Mouse (Mus musculus): ENCODE measurements at regions not wholly inside any gene's neighbourhood (a gene's known extent, or its start where the extent isn't known, plus 50 kb on each side); places are given as distances from the start of the nearest gene placed in this dataset.

- TF ChIP-seq POLR2A (IDR thresholded peaks at IDR 0.05; ENCODE audit: borderline replicate concordance, extremely low read depth, insufficient read depth, insufficient read length, poor library complexity, severe bottlenecking) (no peak), CTCF (IDR thresholded peaks at IDR 0.05; ENCODE audit: borderline replicate concordance, extremely low read depth, insufficient read depth, insufficient read length) (peak; percentile 9; the same call in 1 of the 2 replicates)
- peak; percentile 87 for DNase-seq (ENCODE audit: low read depth)
These were observed 195.2 kb downstream of the Plpp3 start for GRCm38 (mm10) chr4:105352342-105352741.

GRCm38 (mm10) chr4:105352953-105353352, 195.8 kb downstream of the Plpp3 start:
- no peak for TF ChIP-seq CTCF (IDR thresholded peaks at IDR 0.05; ENCODE audit: borderline replicate concordance, extremely low read depth, insufficient read depth, insufficient read length)
- TF ChIP-seq POLR2A (IDR thresholded peaks at IDR 0.05; ENCODE audit: borderline replicate concordance, extremely low read depth, insufficient read depth, insufficient read length, poor library complexity, severe bottlenecking): no peak
- DNase-seq (ENCODE audit: low read depth): no peak

- TF ChIP-seq CTCF (IDR thresholded peaks at IDR 0.05; ENCODE audit: borderline replicate concordance, extremely low read depth, insufficient read depth, insufficient read length): no peak
- TF ChIP-seq POLR2A (IDR thresholded peaks at IDR 0.05; ENCODE audit: borderline replicate concordance, extremely low read depth, insufficient read depth, insufficient read length, poor library complexity, severe bottlenecking): no peak
- no peak for DNase-seq (ENCODE audit: low read depth)
These were observed 196.9 kb downstream of the Plpp3 start for GRCm38 (mm10) chr4:105354097-105354496.

GRCm38 (mm10) chr4:105356616-105357015, 199.5 kb downstream of the Plpp3 start:
- TF ChIP-seq POLR2A (IDR thresholded peaks at IDR 0.05; ENCODE audit: borderline replicate concordance, extremely low read depth, insufficient read depth, insufficient read length, poor library complexity, severe bottlenecking) (no peak), CTCF (IDR thresholded peaks at IDR 0.05; ENCODE audit: borderline replicate concordance, extremely low read depth, insufficient read depth, insufficient read length) (no peak)
- no peak for DNase-seq (ENCODE audit: low read depth)

- TF ChIP-seq POLR2A (IDR thresholded peaks at IDR 0.05; ENCODE audit: borderline replicate concordance, extremely low read depth, insufficient read depth, insufficient read length, poor library complexity, severe bottlenecking) (no peak), CTCF (IDR thresholded peaks at IDR 0.05; ENCODE audit: borderline replicate concordance, extremely low read depth, insufficient read depth, insufficient read length) (no peak)
- peak; percentile 66 for DNase-seq (ENCODE audit: low read depth)
These were observed 201.6 kb downstream of the Plpp3 start for GRCm38 (mm10) chr4:105358725-105359124.

GRCm38 (mm10) chr4:105364496-105364895, 207.3 kb downstream of the Plpp3 start:
- TF ChIP-seq CTCF (IDR thresholded peaks at IDR 0.05; ENCODE audit: borderline replicate concordance, extremely low read depth, insufficient read depth, insufficient read length) (no peak), POLR2A (IDR thresholded peaks at IDR 0.05; ENCODE audit: borderline replicate concordance, extremely low read depth, insufficient read depth, insufficient read length, poor library complexity, severe bottlenecking) (no peak)
- no peak for DNase-seq (ENCODE audit: low read depth)

GRCm38 (mm10) chr4:105365076-105365475, 207.9 kb downstream of the Plpp3 start:
- DNase-seq (ENCODE audit: low read depth): no peak
- no peak for TF ChIP-seq POLR2A (IDR thresholded peaks at IDR 0.05; ENCODE audit: borderline replicate concordance, extremely low read depth, insufficient read depth, insufficient read length, poor library complexity, severe bottlenecking)
- no peak for TF ChIP-seq CTCF (IDR thresholded peaks at IDR 0.05; ENCODE audit: borderline replicate concordance, extremely low read depth, insufficient read depth, insufficient read length)

- peak; percentile 9 for DNase-seq (ENCODE audit: low read depth)
These were observed 219.4 kb downstream of the Plpp3 start for GRCm38 (mm10) chr4:105376591-105376990.

GRCm38 (mm10) chr4:105377469-105378187, 220.5 kb downstream of the Plpp3 start:
- TF ChIP-seq CTCF (IDR thresholded peaks at IDR 0.05; ENCODE audit: borderline replicate concordance, extremely low read depth, insufficient read depth, insufficient read length) (no peak), POLR2A (IDR thresholded peaks at IDR 0.05; ENCODE audit: borderline replicate concordance, extremely low read depth, insufficient read depth, insufficient read length, poor library complexity, severe bottlenecking) (no peak)
- no peak for DNase-seq (ENCODE audit: low read depth)

More at GRCm38 (mm10) chr4:105376591-105376990, 219.4 kb downstream of the Plpp3 start:
- TF ChIP-seq POLR2A (IDR thresholded peaks at IDR 0.05; ENCODE audit: borderline replicate concordance, extremely low read depth, insufficient read depth, insufficient read length, poor library complexity, severe bottlenecking) (no peak), CTCF (IDR thresholded peaks at IDR 0.05; ENCODE audit: borderline replicate concordance, extremely low read depth, insufficient read depth, insufficient read length) (no peak)

GRCm38 (mm10) chr4:105384826-105385225, 227.7 kb downstream of the Plpp3 start:
- TF ChIP-seq CTCF (IDR thresholded peaks at IDR 0.05; ENCODE audit: borderline replicate concordance, extremely low read depth, insufficient read depth, insufficient read length) (no peak), POLR2A (IDR thresholded peaks at IDR 0.05; ENCODE audit: borderline replicate concordance, extremely low read depth, insufficient read depth, insufficient read length, poor library complexity, severe bottlenecking) (no peak)
- no peak for DNase-seq (ENCODE audit: low read depth)

- no peak for TF ChIP-seq CTCF (IDR thresholded peaks at IDR 0.05; ENCODE audit: borderline replicate concordance, extremely low read depth, insufficient read depth, insufficient read length)
- no peak for TF ChIP-seq POLR2A (IDR thresholded peaks at IDR 0.05; ENCODE audit: borderline replicate concordance, extremely low read depth, insufficient read depth, insufficient read length, poor library complexity, severe bottlenecking)
- DNase-seq (ENCODE audit: low read depth): no peak
These were observed 228.3 kb downstream of the Plpp3 start for GRCm38 (mm10) chr4:105385481-105385880.

GRCm38 (mm10) chr4:105390378-105390777, 233.2 kb downstream of the Plpp3 start:
- DNase-seq (ENCODE audit: low read depth): peak; percentile 56
- TF ChIP-seq POLR2A (IDR thresholded peaks at IDR 0.05; ENCODE audit: borderline replicate concordance, extremely low read depth, insufficient read depth, insufficient read length, poor library complexity, severe bottlenecking) (no peak), CTCF (IDR thresholded peaks at IDR 0.05; ENCODE audit: borderline replicate concordance, extremely low read depth, insufficient read depth, insufficient read length) (no peak)

Measured in brain, embryonic 14.5 days (tissue).